Mouse (Mus musculus): Measurements from ENCODE around the gene Glt28d2. TPM values are rescaled to one million over a fixed set of nuclear protein-coding genes. Genes with fewer than 3 reads are reported as not detected.
A peak's percentile ranks its signal among the peaks of the same experiment; 100 is the strongest.

Glt28d2 gene
- polyA plus RNA-seq, 1 experiment from 2014 or later = 2.0 TPM

DNA sequence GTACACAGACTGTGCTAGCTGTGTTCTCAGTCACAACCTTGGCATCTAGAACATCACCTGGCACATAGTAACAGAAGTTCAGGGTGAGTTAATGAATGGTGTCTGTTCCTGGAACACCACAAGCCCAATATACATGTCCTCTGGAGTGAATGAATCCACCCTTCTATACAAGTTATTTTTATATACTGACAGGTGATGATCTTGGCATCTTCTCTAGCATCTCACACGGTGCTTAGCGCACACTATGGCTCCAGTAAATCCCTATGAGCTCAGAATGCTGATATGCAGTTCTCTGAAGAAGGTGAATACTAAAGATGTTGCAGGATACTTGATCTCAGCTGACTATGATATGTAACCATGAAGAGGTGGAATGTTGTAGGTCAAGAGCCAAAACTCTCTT is 24.4 kb downstream of the Glt28d2 start:
- no peak overlapping the region for H3K4me2 ChIP-seq
- no peak overlapping the region for H3K9ac ChIP-seq
- no peak for ATAC-seq (ENCODE audit: borderline replicate concordance, extremely low read depth, low FRiP score, low TSS enrichment)
- no peaks in the 10 kb centered on the region for H3K36me3 ChIP-seq
- H3K4me3 ChIP-seq = no peak overlapping the region
- no peaks in the 10 kb centered on the region for H3K27me3 ChIP-seq
- no peaks in the 10 kb centered on the region for H3K9me3 ChIP-seq
- WGBS = 84% methylated on average over 2 of the region's 2 CpGs
- H3K27ac ChIP-seq = no peak overlapping the region
- H3K4me1 ChIP-seq = peaks cover 9% of the 10 kb centered on the region; the same call in 1 of the 2 replicates

DNA sequence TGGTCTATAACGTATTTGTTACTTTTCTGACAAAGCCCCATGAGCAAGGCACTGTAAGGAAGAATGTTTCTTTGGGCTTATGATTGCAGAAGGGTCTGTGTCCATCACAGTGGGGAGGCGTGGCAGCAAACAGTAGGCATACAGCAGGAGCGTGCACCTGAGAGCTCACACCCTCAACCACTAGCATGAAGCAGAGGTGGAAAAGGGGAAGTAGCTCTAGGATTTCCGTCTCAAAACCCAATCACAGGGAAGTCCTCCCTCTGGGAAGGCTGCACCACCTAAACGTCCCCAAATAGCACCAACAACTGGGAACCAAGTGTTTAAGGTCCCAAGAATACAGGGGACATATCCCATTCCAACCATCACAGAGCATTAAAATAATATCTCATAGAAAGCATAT is 26.3 kb downstream of the Glt28d2 start:
- Histone ChIP-seq H3K36me3 (no peaks in the 10 kb centered on the region), H3K4me2 (no peak overlapping the region), H3K27ac (no peak overlapping the region), H3K27me3 (no peaks in the 10 kb centered on the region), H3K9ac (no peak overlapping the region), H3K4me1 (peaks cover 11% of the 10 kb centered on the region; the same call in 1 of the 2 replicates), H3K9me3 (no peaks in the 10 kb centered on the region), H3K4me3 (no peak overlapping the region)
- no peak for ATAC-seq (ENCODE audit: borderline replicate concordance, extremely low read depth, low FRiP score, low TSS enrichment)
- WGBS = 68% methylated on average over 5 of the region's 5 CpGs

DNA sequence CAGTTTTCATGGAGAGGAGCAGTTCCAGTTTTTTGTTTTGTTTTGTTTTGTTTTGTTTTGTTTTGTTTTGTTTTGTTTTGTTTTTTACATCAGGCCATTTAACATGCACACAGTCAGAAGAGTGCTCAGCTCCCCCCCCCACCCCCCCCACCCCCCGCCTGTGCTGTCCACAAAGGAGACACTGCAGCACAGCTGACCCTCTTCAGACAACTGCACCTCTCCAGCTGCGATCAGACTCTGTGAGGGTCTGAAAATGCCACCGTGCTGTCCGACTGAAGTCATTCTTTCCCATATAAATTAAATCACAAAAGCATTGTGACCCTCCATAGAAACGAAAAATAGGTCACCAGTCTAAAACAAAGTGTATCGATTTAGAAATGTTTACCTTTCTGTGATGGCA is 28.0 kb downstream of the Glt28d2 start:
- Histone ChIP-seq H3K4me1 (peaks cover 8% of the 10 kb centered on the region; the same call in 1 of the 2 replicates), H3K36me3 (no peaks in the 10 kb centered on the region), H3K4me3 (no peak overlapping the region), H3K9me3 (no peaks in the 10 kb centered on the region), H3K4me2 (no peak overlapping the region), H3K9ac (no peak overlapping the region), H3K27me3 (no peaks in the 10 kb centered on the region), H3K27ac (no peak overlapping the region)
- no peak for ATAC-seq (ENCODE audit: borderline replicate concordance, extremely low read depth, low FRiP score, low TSS enrichment)
- 53% methylated on average over 6 of the region's 6 CpGs for WGBS

DNA sequence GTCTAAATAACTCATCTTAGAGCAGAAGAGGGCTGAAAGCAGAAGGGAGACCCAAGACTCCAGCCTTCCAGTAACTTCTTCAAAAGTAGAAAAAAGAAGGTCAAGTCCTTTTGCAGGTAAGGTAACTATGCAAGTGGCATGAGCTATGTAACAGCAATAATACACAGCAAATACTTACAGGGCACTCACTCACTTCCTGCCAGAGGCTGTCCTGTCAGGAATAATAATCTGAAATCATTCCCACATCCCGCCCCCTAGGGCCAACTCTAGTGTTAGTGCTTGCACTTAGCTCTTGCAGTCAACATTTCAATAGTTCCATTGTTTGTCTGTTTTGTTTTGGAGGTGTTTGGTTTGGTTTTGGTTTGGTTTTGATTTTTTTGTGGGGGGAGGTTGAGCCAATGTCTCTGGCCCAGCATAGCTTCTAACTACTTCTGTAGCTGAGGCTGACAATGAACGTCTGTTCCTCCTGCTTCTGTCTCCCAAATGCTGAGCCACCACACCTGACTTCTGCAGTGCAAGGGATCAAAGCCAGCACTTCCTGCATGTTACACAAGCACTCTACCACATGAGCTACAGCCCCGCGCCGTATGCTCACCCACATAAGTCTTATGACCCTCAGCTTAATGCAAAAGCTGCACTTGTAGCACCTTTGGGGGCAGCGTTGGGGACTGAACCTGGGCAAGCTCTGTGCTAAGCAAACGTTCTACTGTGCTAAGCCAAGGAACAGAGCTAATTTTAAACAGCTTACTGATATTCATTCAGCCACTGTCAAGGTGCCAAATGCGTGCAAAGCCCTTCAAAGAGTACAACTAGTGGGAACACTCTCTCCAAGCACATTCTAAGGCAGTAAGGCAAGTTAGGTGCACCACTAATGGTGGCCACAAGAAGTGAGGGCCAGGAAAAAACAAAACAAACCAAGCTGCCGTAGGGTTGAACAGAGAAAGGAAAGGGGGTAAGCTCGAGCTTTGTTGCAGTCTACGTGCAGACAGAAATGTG is 28.9 kb downstream of the Glt28d2 start:
- no peak overlapping the region for H3K9ac ChIP-seq

DNA sequence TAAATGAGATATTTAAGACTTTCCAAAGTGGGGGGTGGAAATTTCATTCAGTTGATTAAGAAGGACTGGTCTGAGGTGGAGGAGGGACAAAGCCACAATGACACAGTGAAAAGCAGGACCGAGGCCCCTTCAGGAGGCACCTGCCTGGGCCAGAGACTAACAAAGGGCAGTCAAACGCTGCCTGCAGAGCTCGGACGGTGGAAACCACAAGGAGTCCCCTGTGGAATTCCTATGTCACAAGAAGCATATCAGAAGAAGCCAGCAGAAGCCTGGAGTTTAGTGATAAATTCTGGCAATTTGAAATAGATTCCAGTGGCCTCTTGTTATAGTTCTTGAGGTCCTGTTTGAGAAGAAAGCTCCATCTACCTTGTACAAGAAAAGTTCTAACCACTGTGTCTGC is 30.2 kb downstream of the Glt28d2 start:
- WGBS = 40% methylated on average over 4 of the region's 4 CpGs
- no peak for ATAC-seq (ENCODE audit: borderline replicate concordance, extremely low read depth, low FRiP score, low TSS enrichment)
- H3K4me2 ChIP-seq = no peak overlapping the region
- H3K27me3 ChIP-seq = no peaks in the 10 kb centered on the region
- no peaks in the 10 kb centered on the region for H3K36me3 ChIP-seq
- H3K9me3 ChIP-seq = no peaks in the 10 kb centered on the region
- no peak overlapping the region for H3K9ac ChIP-seq
- no peak overlapping the region for H3K27ac ChIP-seq
- H3K4me3 ChIP-seq = no peak overlapping the region
- 0 out of 2 replicates have a peak, but pooled peaks cover 4% of the 10 kb centered on the region for H3K4me1 ChIP-seq

More for the DNA sequence above, 28.9 kb downstream of the Glt28d2 start:
- WGBS = 50% methylated on average over 11 of the region's 11 CpGs
- Histone ChIP-seq H3K36me3 (no peaks in the 10 kb centered on the region), H3K4me1 (0 out of 2 replicates have a peak, but pooled peaks cover 4% of the 10 kb centered on the region), H3K9me3 (no peaks in the 10 kb centered on the region), H3K27me3 (no peaks in the 10 kb centered on the region), H3K4me2 (no peak overlapping the region), H3K4me3 (no peak overlapping the region), H3K27ac (peak overlapping the region; percentile 62)
- no peak for ATAC-seq (ENCODE audit: borderline replicate concordance, extremely low read depth, low FRiP score, low TSS enrichment)

DNA sequence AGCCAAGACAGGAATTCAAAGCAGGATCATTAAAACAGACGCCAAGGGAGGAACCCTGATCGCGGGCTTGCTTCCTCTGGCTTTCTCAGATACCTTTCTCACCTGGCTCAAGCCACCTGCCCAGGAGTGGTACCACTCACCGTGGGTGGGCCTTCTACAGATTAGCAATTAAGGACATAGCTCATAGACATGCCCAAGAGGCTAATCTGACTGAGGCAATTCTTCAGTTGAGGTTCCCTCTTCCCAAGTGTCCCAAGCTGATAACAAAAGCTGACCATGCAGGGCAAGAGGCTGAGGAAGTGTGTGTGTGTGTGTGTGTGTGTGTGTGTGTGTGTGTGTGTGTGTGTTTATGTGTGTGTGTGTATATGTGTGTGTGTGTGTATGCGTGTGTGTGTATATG is 31.4 kb downstream of the Glt28d2 start:
- Histone ChIP-seq H3K36me3 (no peaks in the 10 kb centered on the region), H3K27me3 (no peaks in the 10 kb centered on the region), H3K4me1 (0 out of 2 replicates have a peak, but pooled peaks cover 4% of the 10 kb centered on the region), H3K27ac (no peak overlapping the region), H3K4me2 (no peak overlapping the region), H3K9ac (no peak overlapping the region), H3K4me3 (no peak overlapping the region), H3K9me3 (no peaks in the 10 kb centered on the region)
- WGBS = 86% methylated on average over 5 of the region's 5 CpGs
- no peak for ATAC-seq (ENCODE audit: borderline replicate concordance, extremely low read depth, low FRiP score, low TSS enrichment)

DNA sequence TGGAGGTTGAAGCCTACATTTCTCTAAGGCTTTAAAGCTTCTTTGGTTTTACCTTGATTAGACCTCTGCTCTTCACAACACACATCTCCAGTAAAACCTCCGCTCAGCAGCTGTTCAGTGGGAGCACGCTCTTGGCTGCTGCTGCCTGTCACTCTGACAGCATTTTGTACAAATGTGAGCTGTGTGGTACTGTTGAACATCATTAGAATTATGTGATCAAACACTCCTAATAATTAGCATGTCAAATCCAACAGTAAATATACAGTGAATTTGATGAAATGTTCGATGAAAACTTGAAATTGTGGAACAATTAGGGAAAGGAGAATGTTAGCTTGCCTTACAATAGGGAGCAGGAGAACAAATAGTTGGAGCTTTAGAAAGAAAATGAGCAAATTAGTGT is 32.3 kb downstream of the Glt28d2 start:
- no peak overlapping the region for H3K9ac ChIP-seq
- ATAC-seq (ENCODE audit: borderline replicate concordance, extremely low read depth, low FRiP score, low TSS enrichment) = no peak
- H3K27me3 ChIP-seq = no peaks in the 10 kb centered on the region
- no peak overlapping the region for H3K4me2 ChIP-seq
- H3K4me1 ChIP-seq = 0 out of 2 replicates have a peak, but pooled peaks cover 4% of the 10 kb centered on the region
- H3K36me3 ChIP-seq = no peaks in the 10 kb centered on the region
- no peak overlapping the region for H3K27ac ChIP-seq
- 87% methylated on average over 3 of the region's 3 CpGs for WGBS
- H3K9me3 ChIP-seq = no peaks in the 10 kb centered on the region
- no peak overlapping the region for H3K4me3 ChIP-seq

DNA sequence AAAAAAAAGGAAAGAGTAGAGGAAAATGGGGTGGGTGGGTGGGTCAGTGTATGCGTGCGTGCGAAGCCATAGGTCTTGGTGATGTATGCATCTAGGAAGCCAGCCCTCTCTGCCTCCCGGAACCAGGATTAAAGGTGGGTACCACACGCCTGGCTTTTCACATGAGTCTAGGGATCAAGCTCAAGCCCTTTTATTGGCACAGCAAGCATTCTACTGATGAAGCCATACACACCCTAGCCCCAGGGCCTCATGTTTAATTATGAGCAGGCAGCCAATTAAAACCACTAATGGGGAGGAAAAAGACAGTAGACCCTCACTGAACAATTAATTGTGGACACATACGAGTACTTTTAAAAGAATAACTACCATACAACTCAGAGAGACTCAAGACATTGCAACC is 33.2 kb downstream of the Glt28d2 start:
- Histone ChIP-seq H3K4me3 (no peak overlapping the region), H3K4me2 (no peak overlapping the region), H3K9me3 (no peaks in the 10 kb centered on the region), H3K27ac (no peak overlapping the region), H3K4me1 (0 out of 2 replicates have a peak, but pooled peaks cover 4% of the 10 kb centered on the region), H3K9ac (no peak overlapping the region), H3K36me3 (no peaks in the 10 kb centered on the region), H3K27me3 (no peaks in the 10 kb centered on the region)
- 89% methylated on average over 6 of the region's 6 CpGs for WGBS
- ATAC-seq (ENCODE audit: borderline replicate concordance, extremely low read depth, low FRiP score, low TSS enrichment) = no peak

DNA sequence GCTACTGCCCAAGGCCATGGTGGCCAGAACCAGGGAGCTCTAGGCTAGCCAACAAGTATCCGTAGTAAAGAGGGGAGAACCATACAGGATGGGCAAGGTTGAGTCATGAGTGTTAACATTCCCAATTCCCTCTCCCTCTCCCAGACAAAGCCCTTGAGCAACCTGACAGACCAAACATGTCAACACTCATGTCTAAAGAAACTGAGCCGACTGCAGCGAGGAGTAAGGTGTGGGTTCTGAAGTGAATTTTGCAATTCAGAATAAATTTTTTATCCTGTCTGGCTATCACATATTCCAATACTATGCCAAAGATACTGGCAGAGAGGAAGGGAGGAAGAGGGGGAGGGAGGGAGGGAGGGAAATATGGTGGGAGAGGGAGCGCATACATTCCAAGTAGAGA is 33.6 kb downstream of the Glt28d2 start:
- ATAC-seq (ENCODE audit: borderline replicate concordance, extremely low read depth, low FRiP score, low TSS enrichment) = no peak
- Histone ChIP-seq H3K4me3 (no peak overlapping the region), H3K27ac (no peak overlapping the region), H3K4me2 (no peak overlapping the region), H3K36me3 (no peaks in the 10 kb centered on the region), H3K9ac (no peak overlapping the region), H3K9me3 (no peaks in the 10 kb centered on the region), H3K27me3 (no peaks in the 10 kb centered on the region), H3K4me1 (0 out of 2 replicates have a peak, but pooled peaks cover 4% of the 10 kb centered on the region)
- 66% methylated on average over 4 of the region's 4 CpGs for WGBS

DNA sequence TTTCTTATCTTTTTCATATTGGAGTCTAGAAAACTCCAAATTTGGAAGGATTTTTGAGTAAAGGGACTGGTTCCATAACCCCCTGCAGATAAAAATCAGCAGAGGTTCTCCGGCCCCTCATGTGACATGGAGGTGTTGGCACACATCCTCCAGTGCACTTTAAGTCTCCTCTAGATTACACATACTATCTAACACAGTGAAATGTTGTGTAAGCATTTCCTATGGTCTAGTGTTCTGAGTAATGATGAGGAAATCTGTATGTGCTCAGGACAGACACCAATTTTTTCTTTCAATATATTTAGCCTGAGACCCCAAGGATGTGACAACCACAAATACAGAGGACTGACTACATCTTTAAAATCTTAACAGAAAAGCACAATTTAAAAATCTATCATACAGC is 37.2 kb downstream of the Glt28d2 start:
- H3K9me3 ChIP-seq = no peaks in the 10 kb centered on the region
- no peak overlapping the region for H3K27ac ChIP-seq
- H3K9ac ChIP-seq = no peak overlapping the region
- no peak overlapping the region for H3K4me3 ChIP-seq
- no peaks in the 10 kb centered on the region for H3K36me3 ChIP-seq
- no peaks in the 10 kb centered on the region for H3K4me1 ChIP-seq
- no peaks in the 10 kb centered on the region for H3K27me3 ChIP-seq
- 59% methylated on average over 1 of the region's 1 CpGs for WGBS
- ATAC-seq (ENCODE audit: borderline replicate concordance, extremely low read depth, low FRiP score, low TSS enrichment) = no peak
- no peak overlapping the region for H3K4me2 ChIP-seq

DNA sequence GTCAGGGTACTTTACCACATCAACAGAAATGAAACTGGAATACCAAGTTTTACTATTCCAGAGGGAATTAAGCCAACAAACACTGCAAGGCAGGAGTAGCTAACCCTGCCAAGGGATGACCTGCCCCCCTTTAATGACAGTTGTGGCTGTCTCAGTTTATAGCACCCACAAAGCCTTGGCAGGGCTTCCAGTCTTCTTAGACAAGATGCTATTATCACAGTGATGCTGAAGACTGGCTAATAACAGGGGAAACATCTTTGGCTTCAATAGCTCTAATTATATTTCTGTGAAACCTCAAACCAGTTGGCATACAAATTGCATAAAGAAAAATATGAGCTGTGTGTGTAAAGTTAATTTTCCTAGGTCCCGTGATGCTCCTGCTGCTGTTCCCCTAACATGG is 41.0 kb downstream of the Glt28d2 start:
- no peaks in the 10 kb centered on the region for H3K27me3 ChIP-seq
- H3K4me1 ChIP-seq = peaks cover 9% of the 10 kb centered on the region
- H3K27ac ChIP-seq = no peak overlapping the region
- no peak for ATAC-seq (ENCODE audit: borderline replicate concordance, extremely low read depth, low FRiP score, low TSS enrichment)
- WGBS = 60% methylated on average over 1 of the region's 1 CpGs
- H3K9me3 ChIP-seq = no peaks in the 10 kb centered on the region
- H3K4me2 ChIP-seq = no peak overlapping the region
- no peaks in the 10 kb centered on the region for H3K36me3 ChIP-seq
- no peak overlapping the region for H3K9ac ChIP-seq
- no peak overlapping the region for H3K4me3 ChIP-seq

DNA sequence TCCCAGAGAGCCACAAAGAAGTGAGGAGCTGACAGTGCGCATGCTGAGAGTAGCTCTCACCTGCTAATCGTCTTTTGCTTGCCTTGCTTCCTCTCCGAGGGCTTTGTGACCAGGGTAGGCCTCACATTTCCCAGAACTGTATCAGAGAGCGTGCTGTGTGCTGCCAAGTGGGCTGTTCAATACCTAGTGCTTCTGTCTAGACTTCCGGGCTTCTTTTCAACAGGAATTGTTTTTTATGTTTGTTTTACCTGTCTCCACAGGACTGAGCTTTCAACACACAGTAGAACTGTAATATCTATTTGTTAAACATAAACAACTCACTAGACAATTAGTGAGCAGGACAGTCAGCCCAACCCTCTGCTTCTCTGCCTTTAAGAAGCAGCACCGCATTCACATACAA is 42.0 kb downstream of the Glt28d2 start:
- no peak overlapping the region for H3K27ac ChIP-seq
- no peaks in the 10 kb centered on the region for H3K9me3 ChIP-seq
- H3K27me3 ChIP-seq = no peaks in the 10 kb centered on the region
- ATAC-seq (ENCODE audit: borderline replicate concordance, extremely low read depth, low FRiP score, low TSS enrichment) = no peak
- no peak overlapping the region for H3K9ac ChIP-seq
- no peak overlapping the region for H3K4me2 ChIP-seq
- peaks cover 9% of the 10 kb centered on the region for H3K4me1 ChIP-seq
- WGBS = 70% methylated on average over 6 of the region's 6 CpGs
- H3K36me3 ChIP-seq = no peaks in the 10 kb centered on the region
- no peak overlapping the region for H3K4me3 ChIP-seq

Measured in lung, embryonic 15.5 days (tissue).